Mouse (Mus musculus): ENCODE measurements around the gene Rab3ip. TPM values are rescaled to one million over a fixed set of nuclear protein-coding genes. Genes with fewer than 3 reads are reported as not detected.

Rab3ip gene
- polyA plus RNA-seq, 1 experiment = 29.1 TPM

- Histone ChIP-seq H3K4me3 (no peak overlapping the region), H3K36me3 (ENCODE audit: control insufficient read depth, insufficient read depth) (no peaks in the 10 kb centered on the region), H3K4me2 (ENCODE audit: low read depth) (no peak overlapping the region), H3K27me3 (ENCODE audit: control insufficient read depth, insufficient read depth, insufficient read length) (no peaks in the 10 kb centered on the region), H3K79me2 (ENCODE audit: control insufficient read depth, insufficient read depth) (peaks cover 25% of the 10 kb centered on the region), H3ac (ENCODE audit: control insufficient read depth, insufficient read length) (no peak overlapping the region)
- TF ChIP-seq POLR2AphosphoS2 (IDR thresholded peaks at IDR 0.05; ENCODE audit: insufficient read length, low read depth) (no peak), MYOD1 (IDR thresholded peaks at IDR 0.05; ENCODE audit: control insufficient read depth in 1 of 3, insufficient read length in 2 of 3, low read depth in 2 of 3) (no peak), CEBPB (IDR thresholded peaks at IDR 0.05; ENCODE audit: insufficient read depth, poor library complexity, severe bottlenecking) (no peak), MYOG (IDR thresholded peaks at IDR 0.05; ENCODE audit: control insufficient read depth in 1 of 3, insufficient read depth in 1 of 3, insufficient read length in 2 of 3, low read depth in 2 of 3) (no peak), REST (IDR thresholded peaks at IDR 0.05; ENCODE audit: insufficient read depth, insufficient read length) (no peak), MAX (IDR thresholded peaks at IDR 0.05; ENCODE audit: low read depth) (no peak), POLR2A (IDR thresholded peaks at IDR 0.05; ENCODE audit: insufficient read length, low read depth) (no peak), TCF3 (IDR thresholded peaks at IDR 0.05; ENCODE audit: insufficient read length, low read depth) (no peak), E2F4 (IDR thresholded peaks at IDR 0.05; ENCODE audit: insufficient read depth) (no peak), TCF12 (IDR thresholded peaks at IDR 0.05; ENCODE audit: insufficient read depth, poor library complexity, severe bottlenecking) (no peak), SRF (IDR thresholded peaks at IDR 0.05; ENCODE audit: control insufficient read depth, insufficient read length, low read depth) (no peak), USF1 (IDR thresholded peaks at IDR 0.05; ENCODE audit: low read depth) (no peak)
Measured at GRCm38 (mm10) chr10:116944144-116944543, 6.4 kb downstream of the Rab3ip start.

- peaks cover 16% of the 10 kb centered on the region for H3K79me2 ChIP-seq (ENCODE audit: control insufficient read depth, insufficient read depth)
- no peak overlapping the region for H3ac ChIP-seq (ENCODE audit: control insufficient read depth, insufficient read length)
- no peak overlapping the region for H3K4me2 ChIP-seq (ENCODE audit: low read depth)
- no peak overlapping the region for H3K4me3 ChIP-seq
- H3K36me3 ChIP-seq (ENCODE audit: control insufficient read depth, insufficient read depth) = peaks cover 2% of the 10 kb centered on the region
- TF ChIP-seq USF1 (IDR thresholded peaks at IDR 0.05; ENCODE audit: low read depth) (no peak), CEBPB (IDR thresholded peaks at IDR 0.05; ENCODE audit: insufficient read depth, poor library complexity, severe bottlenecking) (no peak), TCF12 (IDR thresholded peaks at IDR 0.05; ENCODE audit: insufficient read depth, poor library complexity, severe bottlenecking) (no peak), SRF (IDR thresholded peaks at IDR 0.05; ENCODE audit: control insufficient read depth, insufficient read length, low read depth) (no peak)
- H3K27me3 ChIP-seq (ENCODE audit: control insufficient read depth, insufficient read depth, insufficient read length) = no peaks in the 10 kb centered on the region
Measured at GRCm38 (mm10) chr10:116943025-116943424, 7.5 kb downstream of the Rab3ip start.

GRCm38 (mm10) chr10:116935028-116935427, 15.5 kb downstream of the Rab3ip start:
- Histone ChIP-seq H3K36me3 (ENCODE audit: control insufficient read depth, insufficient read depth) (peaks cover 17% of the 10 kb centered on the region), H3K4me3 (no peak overlapping the region), H3ac (ENCODE audit: control insufficient read depth, insufficient read length) (no peak overlapping the region), H3K4me2 (ENCODE audit: low read depth) (no peak overlapping the region), H3K79me2 (ENCODE audit: control insufficient read depth, insufficient read depth) (no peaks in the 10 kb centered on the region), H3K27me3 (ENCODE audit: control insufficient read depth, insufficient read depth, insufficient read length) (no peaks in the 10 kb centered on the region)
- TF ChIP-seq POLR2A (IDR thresholded peaks at IDR 0.05; ENCODE audit: insufficient read length, low read depth) (no peak), TCF12 (IDR thresholded peaks at IDR 0.05; ENCODE audit: insufficient read depth, poor library complexity, severe bottlenecking) (no peak), E2F4 (IDR thresholded peaks at IDR 0.05; ENCODE audit: insufficient read depth) (no peak), POLR2AphosphoS2 (IDR thresholded peaks at IDR 0.05; ENCODE audit: insufficient read length, low read depth) (no peak), CEBPB (IDR thresholded peaks at IDR 0.05; ENCODE audit: insufficient read depth, poor library complexity, severe bottlenecking) (no peak)

- H3K4me2 ChIP-seq (ENCODE audit: low read depth) = no peak overlapping the region
- TF ChIP-seq SRF (IDR thresholded peaks at IDR 0.05; ENCODE audit: control insufficient read depth, insufficient read length, low read depth) (no peak), POLR2A (IDR thresholded peaks at IDR 0.05; ENCODE audit: insufficient read length, low read depth) (no peak)
- no peaks in the 10 kb centered on the region for H3K79me2 ChIP-seq (ENCODE audit: control insufficient read depth, insufficient read depth)
- H3K4me3 ChIP-seq = no peak overlapping the region
- peaks cover 17% of the 10 kb centered on the region for H3K36me3 ChIP-seq (ENCODE audit: control insufficient read depth, insufficient read depth)
- no peaks in the 10 kb centered on the region for H3K27me3 ChIP-seq (ENCODE audit: control insufficient read depth, insufficient read depth, insufficient read length)
- H3ac ChIP-seq (ENCODE audit: control insufficient read depth, insufficient read length) = no peak overlapping the region
Measured at GRCm38 (mm10) chr10:116933794-116934193, 16.8 kb downstream of the Rab3ip start.

GRCm38 (mm10) chr10:116932418-116932817, 18.2 kb downstream of the Rab3ip start:
- H3K4me2 ChIP-seq (ENCODE audit: low read depth) = no peak overlapping the region
- H3K36me3 ChIP-seq (ENCODE audit: control insufficient read depth, insufficient read depth) = peaks cover 10% of the 10 kb centered on the region
- TF ChIP-seq TCF12 (IDR thresholded peaks at IDR 0.05; ENCODE audit: insufficient read depth, poor library complexity, severe bottlenecking) = no peak
- TF ChIP-seq POLR2A (IDR thresholded peaks at IDR 0.05; ENCODE audit: insufficient read length, low read depth) = no peak
- TF ChIP-seq MAX (IDR thresholded peaks at IDR 0.05; ENCODE audit: low read depth) = no peak
- no peak for TF ChIP-seq MYOG (IDR thresholded peaks at IDR 0.05; ENCODE audit: control insufficient read depth in 1 of 3, insufficient read depth in 1 of 3, insufficient read length in 2 of 3, low read depth in 2 of 3)
- no peak for TF ChIP-seq MYOD1 (IDR thresholded peaks at IDR 0.05; ENCODE audit: control insufficient read depth in 1 of 3, insufficient read length in 2 of 3, low read depth in 2 of 3)
- TF ChIP-seq REST (IDR thresholded peaks at IDR 0.05; ENCODE audit: insufficient read depth, insufficient read length) = no peak
- no peak for TF ChIP-seq SRF (IDR thresholded peaks at IDR 0.05; ENCODE audit: control insufficient read depth, insufficient read length, low read depth)
- no peak for TF ChIP-seq CEBPB (IDR thresholded peaks at IDR 0.05; ENCODE audit: insufficient read depth, poor library complexity, severe bottlenecking)
- TF ChIP-seq TCF3 (IDR thresholded peaks at IDR 0.05; ENCODE audit: insufficient read length, low read depth) = no peak
- TF ChIP-seq USF1 (IDR thresholded peaks at IDR 0.05; ENCODE audit: low read depth) = no peak
- no peak for TF ChIP-seq POLR2AphosphoS2 (IDR thresholded peaks at IDR 0.05; ENCODE audit: insufficient read length, low read depth)
- no peak for TF ChIP-seq E2F4 (IDR thresholded peaks at IDR 0.05; ENCODE audit: insufficient read depth)
- H3ac ChIP-seq (ENCODE audit: control insufficient read depth, insufficient read length) = no peak overlapping the region
- no peak overlapping the region for H3K4me3 ChIP-seq
- no peaks in the 10 kb centered on the region for H3K27me3 ChIP-seq (ENCODE audit: control insufficient read depth, insufficient read depth, insufficient read length)
- no peaks in the 10 kb centered on the region for H3K79me2 ChIP-seq (ENCODE audit: control insufficient read depth, insufficient read depth)
